Comparison of ENCODE assay signal across 8 mouse cellular contexts in the genomic region with DNA sequence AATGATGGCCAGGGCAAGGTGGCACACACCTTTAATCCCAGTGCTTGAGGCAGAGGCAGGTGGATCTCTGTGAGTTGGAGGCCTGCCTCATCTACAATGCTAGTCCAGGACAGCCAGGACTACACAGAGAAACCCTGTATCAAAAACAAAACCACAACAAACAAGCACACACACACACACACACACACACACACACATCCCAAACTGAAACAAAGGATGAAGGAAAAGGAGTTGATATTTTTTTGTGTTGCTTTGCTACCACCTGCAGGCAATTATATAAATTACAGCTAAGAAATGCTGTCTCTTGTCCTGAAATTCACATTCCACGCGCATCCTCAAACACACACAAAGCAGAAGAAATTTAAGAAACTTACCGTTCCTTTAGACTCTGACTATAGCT. TPM values are rescaled to one million over a fixed set of nuclear protein-coding genes. Genes with fewer than 3 reads are reported as not detected.
DNase-seq lines count a peak whose midpoint lies in the region; ATAC-seq and TF ChIP-seq lines count a peak whose summit lies in the region.

No protein-coding gene starts in this region.

- WGBS in forebrain, postnatal 0 days: 60% methylated on average over 3 of the region's 3 CpGs
- WGBS in forebrain, embryonic 10.5 days: 89% methylated on average over 3 of the region's 3 CpGs
- WGBS in liver, adult 2 months: 84% methylated on average over 3 of the region's 3 CpGs
- 88% methylated on average over 3 of the region's 3 CpGs for WGBS in liver, embryonic 12.5 days (ENCODE audit: insufficient replicate concordance)

- no peak for TF ChIP-seq POLR2A in liver, adult 2 months (IDR thresholded peaks at IDR 0.05; ENCODE audit: extremely low read depth, insufficient read depth, low read length)

- H3K4me1 ChIP-seq in forebrain, postnatal 0 days (ENCODE audit: insufficient read depth): no peaks in the 10 kb centered on the region
- no peaks in the 10 kb centered on the region for H3K4me1 ChIP-seq in forebrain, embryonic 10.5 days
- H3K4me1 ChIP-seq in liver, adult 2 months (ENCODE audit: control insufficient read depth, insufficient read depth, low read length): no peaks in the 10 kb centered on the region
- no peaks in the 10 kb centered on the region for H3K4me1 ChIP-seq in liver, embryonic 12.5 days
- no peaks in the 10 kb centered on the region for H3K4me1 ChIP-seq in ES-E14 (ENCODE audit: control insufficient read depth in 2 of 2, insufficient read depth in 2 of 2, low read length in 2 of 2, poor library complexity in 1 of 2)

- TF ChIP-seq CTCF in forebrain, postnatal 0 days (IDR thresholded peaks at IDR 0.05; ENCODE audit: low read depth): peak; percentile 55
- TF ChIP-seq CTCF in liver, adult 2 months (IDR thresholded peaks at IDR 0.05; ENCODE audit: low read depth, low read length): 0 out of 2 replicates have a peak, but pooled peaks have one; percentile 2

- H3K79me2 ChIP-seq in liver, adult 2 months (ENCODE audit: control insufficient read depth, insufficient read depth, low read length): no peaks in the 10 kb centered on the region

- H3K4me3 ChIP-seq in forebrain, postnatal 0 days (ENCODE audit: low read depth, low read length): no peak overlapping the region
- no peak overlapping the region for H3K4me3 ChIP-seq in forebrain, embryonic 10.5 days
- H3K4me3 ChIP-seq in liver, adult 2 months (ENCODE audit: insufficient read depth, low read depth, low read length): no peak overlapping the region
- H3K4me3 ChIP-seq in liver, embryonic 12.5 days: no peak overlapping the region
- no peak overlapping the region for H3K4me3 ChIP-seq in ES-E14 (ENCODE audit: insufficient read depth in 1 of 2, low read depth in 1 of 2, low read length in 2 of 2, poor library complexity in 1 of 2, severe bottlenecking in 1 of 2)

- no peaks in the 10 kb centered on the region for H3K9me3 ChIP-seq in forebrain, postnatal 0 days (ENCODE audit: low read length)
- H3K9me3 ChIP-seq in forebrain, embryonic 10.5 days: no peaks in the 10 kb centered on the region
- H3K9me3 ChIP-seq in liver, embryonic 12.5 days (replicated peaks): no peaks in the 10 kb centered on the region
- H3K9me3 ChIP-seq in ES-E14 (ENCODE audit: control insufficient read depth, insufficient read depth, low read depth, low read length): no peaks in the 10 kb centered on the region

- ATAC-seq in forebrain, postnatal 0 days: peak; percentile 42
- no peak for ATAC-seq in liver, embryonic 12.5 days

- no peaks in the 10 kb centered on the region for H3K27me3 ChIP-seq in forebrain, postnatal 0 days (ENCODE audit: insufficient read depth, low read length)
- H3K27me3 ChIP-seq in forebrain, embryonic 10.5 days (ENCODE audit: poor library complexity, severe bottlenecking): peaks cover 53% of the 10 kb centered on the region
- no peaks in the 10 kb centered on the region for H3K27me3 ChIP-seq in liver, adult 2 months (ENCODE audit: control insufficient read depth, insufficient read depth, low read length)
- H3K27me3 ChIP-seq in liver, embryonic 12.5 days (replicated peaks): no peaks in the 10 kb centered on the region

- in situ Hi-C loops in ES-E14 (cut with MboI; ENCODE audit: low sequenced_read_pairs in 2 of 2, unreplicated experiment in 2 of 2): no loop called here

- 0 out of 2 replicates have a peak, but pooled peaks cover 3% of the 10 kb centered on the region for H3K36me3 ChIP-seq in forebrain, postnatal 0 days (ENCODE audit: insufficient read depth)
- H3K36me3 ChIP-seq in forebrain, embryonic 10.5 days (replicated peaks): peaks cover 7% of the 10 kb centered on the region
- peaks cover 2% of the 10 kb centered on the region; the same call in 1 of the 2 replicates for H3K36me3 ChIP-seq in liver, adult 2 months (ENCODE audit: control insufficient read depth, insufficient read depth, low read length)
- peaks cover 14% of the 10 kb centered on the region; the same call in 1 of the 2 replicates for H3K36me3 ChIP-seq in liver, embryonic 12.5 days
- no peaks in the 10 kb centered on the region for H3K36me3 ChIP-seq in ES-E14 (ENCODE audit: control insufficient read depth, insufficient read depth, low read length, poor library complexity, severe bottlenecking)

- H3K4me2 ChIP-seq in forebrain, postnatal 0 days (ENCODE audit: low read depth): no peak overlapping the region
- no peak overlapping the region for H3K4me2 ChIP-seq in liver, embryonic 12.5 days

- no peak overlapping the region for H3K9ac ChIP-seq in forebrain, postnatal 0 days
- no peak overlapping the region for H3K9ac ChIP-seq in liver, adult 2 months (ENCODE audit: low read depth, low read length)
- no peak overlapping the region for H3K9ac ChIP-seq in liver, embryonic 12.5 days
- H3K9ac ChIP-seq in ES-E14 (ENCODE audit: insufficient read depth, low read depth, low read length, poor library complexity, severe bottlenecking): no peak overlapping the region

- H3K27ac ChIP-seq in forebrain, postnatal 0 days (ENCODE audit: low read depth, low read length): no peak overlapping the region
- H3K27ac ChIP-seq in forebrain, embryonic 10.5 days: no peak overlapping the region
- H3K27ac ChIP-seq in liver, adult 2 months (replicated peaks; ENCODE audit: insufficient read depth, low read depth, low read length): no peak overlapping the region
- no peak overlapping the region for H3K27ac ChIP-seq in liver, embryonic 12.5 days
- H3K27ac ChIP-seq in ES-E14 (ENCODE audit: insufficient read depth, low read depth, low read length, poor library complexity, severe bottlenecking): no peak overlapping the region

- peak; percentile 55 for DNase-seq in forebrain, postnatal 0 days
- no peak for DNase-seq in forebrain, embryonic 10.5 days (ENCODE audit: extremely low spot score, low spot score)
- no peak for DNase-seq in liver, adult 2 months (ENCODE audit: extremely low read depth, low read depth, low spot score)
- peak; percentile 2 for DNase-seq in ES-E14 (ENCODE audit: low read depth, low spot score)
- DNase-seq in c-Kit-positive CD71-negative TER-119-negative erythroid progenitor cells, embryonic 14.5 days (ENCODE audit: low read depth): peak; percentile 2
- DNase-seq in adrenal gland, adult 18-20 months (ENCODE audit: low spot score in 2 of 2): no peak
- DNase-seq in kidney, postnatal 25 days: no peak

TF ChIP-seq in ES-E14, 5 proteins besides CTCF, POLR2A, EP300 and RAD21:
- TF ChIP-seq ZNF384 (IDR thresholded peaks at IDR 0.05; ENCODE audit: low read depth, low read length) (no peak), ZC3H11A (IDR thresholded peaks at IDR 0.05; ENCODE audit: borderline replicate concordance, low read depth, low read length) (no peak), CHD2 (IDR thresholded peaks at IDR 0.05; ENCODE audit: low read depth, low read length) (no peak), HCFC1 (IDR thresholded peaks at IDR 0.05; ENCODE audit: borderline replicate concordance, insufficient read depth, low read length) (no peak), MAFK (IDR thresholded peaks at IDR 0.05; ENCODE audit: insufficient read depth, low read depth, low read length) (no peak)

RNA-seq across cellular contexts. Expression of a gene that starts 41.9 kb away (rescaled TPM):
- 14.4 and 24.0 TPM in 2 replicates for total RNA-seq in forebrain, postnatal 0 days (2014; rRNA removed)
- polyA plus RNA-seq in forebrain, postnatal 0 days (2015; fragmentation: Nextera tagmentation; extraction: Ambion mirVana): 28.2 and 35.1 TPM in 2 replicates
- polyA plus RNA-seq in forebrain, embryonic 10.5 days (2016; fragmentation: Nextera tagmentation; extraction: Ambion mirVana): 82.8 and 86.6 TPM in 2 replicates
- 10.3 and 12.8 TPM in 2 replicates for total RNA-seq in liver, adult 2 months (2014; rRNA removed)
- 6.0 and 6.6 TPM in 2 replicates for polyA plus RNA-seq in liver, adult 2 months (2012; rRNA removed)
- polyA plus RNA-seq in liver, embryonic 12.5 days (2016; fragmentation: Nextera tagmentation; extraction: Ambion mirVana): 51.5 and 54.0 TPM in 2 replicates
- 32.9 and 43.0 TPM in 2 replicates for total RNA-seq in ES-E14 (2012; rRNA removed)
- total RNA-seq in adrenal gland, adult 18-20 months (2021): 10 to 100 TPM; 16.3 to 17.0 TPM

Comparison
In these comparisons a context has a peak if more than half of its experiments do, and no peak if none do; other contexts are left out.
1. DNase-seq: peak in forebrain, postnatal 0 days (single experiment), ES-E14 (single experiment) and c-Kit-positive CD71-negative TER-119-negative erythroid progenitor cells, embryonic 14.5 days (single experiment); none in forebrain, embryonic 10.5 days (single experiment), liver, adult 2 months (single experiment), adrenal gland, adult 18-20 months (0 of 2) and kidney, postnatal 25 days (0 of 2).